Mouse (Mus musculus): ENCODE measurements around the gene Ofcc1. TPM values are rescaled to one million over a fixed set of nuclear protein-coding genes. Genes with fewer than 3 reads are reported as not detected.

Ofcc1 gene
- polyA plus RNA-seq (2015; fragmentation: Nextera tagmentation; extraction: Ambion mirVana), result 0.27 TPM in 1 of 2 replicates, not detected in the other

GRCm38 (mm10) chr13:40361288-40361687 lies at the start of gene Ofcc1:
TSS of gene Ofcc1 (minus strand) at chr13:40361450.
- Histone ChIP-seq H3K27me3 (no peaks in the 10 kb centered on the region), H3K9ac (no peak within 1 kb of the TSS), H3K9me3 (no peaks in the 10 kb centered on the region), H3K36me3 (no peaks in the 10 kb centered on the region), H3K4me1 (no peaks in the 10 kb centered on the region), H3K4me3 (no peak within 1 kb of the TSS), H3K27ac (no peak within 1 kb of the TSS), H3K4me2 (no peak within 1 kb of the TSS)
- no peak for ATAC-seq (ENCODE audit: insufficient number of reproducible peaks, insufficient read depth, low FRiP score, low TSS enrichment, low read depth)
- WGBS, result 46% methylated on average over 3 of the region's 3 CpGs

GRCm38 (mm10) chr13:40390120-40390519 lies 28.9 kb upstream of the Ofcc1 start:
- Histone ChIP-seq H3K27ac (no peak overlapping the region), H3K36me3 (no peaks in the 10 kb centered on the region), H3K4me3 (no peak overlapping the region), H3K4me2 (no peak overlapping the region), H3K27me3 (no peaks in the 10 kb centered on the region), H3K4me1 (no peaks in the 10 kb centered on the region), H3K9me3 (no peaks in the 10 kb centered on the region), H3K9ac (no peak overlapping the region)
- ATAC-seq (ENCODE audit: insufficient number of reproducible peaks, insufficient read depth, low FRiP score, low TSS enrichment, low read depth), result no peak
- WGBS, result 86% methylated on average over 8 of the region's 8 CpGs

GRCm38 (mm10) chr13:40387446-40387845 lies 26.2 kb upstream of the Ofcc1 start:
- H3K36me3 ChIP-seq, result no peaks in the 10 kb centered on the region
- H3K27ac ChIP-seq, result no peak overlapping the region
- 46% methylated on average over 4 of the region's 4 CpGs for WGBS
- H3K27me3 ChIP-seq, result no peaks in the 10 kb centered on the region
- no peak overlapping the region for H3K4me2 ChIP-seq
- H3K4me1 ChIP-seq, result no peaks in the 10 kb centered on the region
- H3K9ac ChIP-seq, result no peak overlapping the region
- no peak overlapping the region for H3K4me3 ChIP-seq
- no peak for ATAC-seq (ENCODE audit: insufficient number of reproducible peaks, insufficient read depth, low FRiP score, low TSS enrichment, low read depth)
- no peaks in the 10 kb centered on the region for H3K9me3 ChIP-seq

GRCm38 (mm10) chr13:40384962-40385361 lies 23.7 kb upstream of the Ofcc1 start:
- no peak overlapping the region for H3K4me2 ChIP-seq
- no peak overlapping the region for H3K27ac ChIP-seq
- no peak for ATAC-seq (ENCODE audit: insufficient number of reproducible peaks, insufficient read depth, low FRiP score, low TSS enrichment, low read depth)
- no peaks in the 10 kb centered on the region for H3K9me3 ChIP-seq
- H3K27me3 ChIP-seq, result no peaks in the 10 kb centered on the region
- H3K9ac ChIP-seq, result no peak overlapping the region
- no peaks in the 10 kb centered on the region for H3K36me3 ChIP-seq
- no peak overlapping the region for H3K4me3 ChIP-seq
- H3K4me1 ChIP-seq, result no peaks in the 10 kb centered on the region
- 50% methylated on average over 4 of the region's 4 CpGs for WGBS

- no peak overlapping the region for H3K4me3 ChIP-seq
- no peak overlapping the region for H3K9ac ChIP-seq
- no peak for ATAC-seq (ENCODE audit: insufficient number of reproducible peaks, insufficient read depth, low FRiP score, low TSS enrichment, low read depth)
- no peak overlapping the region for H3K4me2 ChIP-seq
- 0 out of 2 replicates have a peak, but pooled peaks cover 2% of the 10 kb centered on the region for H3K9me3 ChIP-seq
- H3K4me1 ChIP-seq, result no peaks in the 10 kb centered on the region
- H3K36me3 ChIP-seq, result no peaks in the 10 kb centered on the region
- no peaks in the 10 kb centered on the region for H3K27me3 ChIP-seq
- H3K27ac ChIP-seq, result no peak overlapping the region
- 56% methylated on average over 5 of the region's 5 CpGs for WGBS
Observed at GRCm38 (mm10) chr13:40376773-40377172, 15.5 kb upstream of the Ofcc1 start.

- ATAC-seq (ENCODE audit: insufficient number of reproducible peaks, insufficient read depth, low FRiP score, low TSS enrichment, low read depth), result no peak
- Histone ChIP-seq H3K9me3 (0 out of 2 replicates have a peak, but pooled peaks cover 2% of the 10 kb centered on the region), H3K27me3 (no peaks in the 10 kb centered on the region), H3K4me1 (no peaks in the 10 kb centered on the region), H3K4me3 (no peak overlapping the region), H3K27ac (no peak overlapping the region), H3K9ac (no peak overlapping the region), H3K36me3 (no peaks in the 10 kb centered on the region), H3K4me2 (no peak overlapping the region)
- 83% methylated on average over 11 of the region's 11 CpGs for WGBS
Observed at GRCm38 (mm10) chr13:40366762-40367161, 5.5 kb upstream of the Ofcc1 start.

GRCm38 (mm10) chr13:40364855-40365254 lies 3.6 kb upstream of the Ofcc1 start:
- H3K4me3 ChIP-seq, result no peak overlapping the region
- ATAC-seq (ENCODE audit: insufficient number of reproducible peaks, insufficient read depth, low FRiP score, low TSS enrichment, low read depth), result no peak
- H3K4me1 ChIP-seq, result no peaks in the 10 kb centered on the region
- no peaks in the 10 kb centered on the region for H3K9me3 ChIP-seq
- no peak overlapping the region for H3K27ac ChIP-seq
- H3K27me3 ChIP-seq, result no peaks in the 10 kb centered on the region
- H3K36me3 ChIP-seq, result no peaks in the 10 kb centered on the region
- no peak overlapping the region for H3K4me2 ChIP-seq
- H3K9ac ChIP-seq, result no peak overlapping the region
- 41% methylated on average over 4 of the region's 4 CpGs for WGBS

GRCm38 (mm10) chr13:40360692-40361091 lies 558 bp downstream of the Ofcc1 start:
- 43% methylated on average over 4 of the region's 4 CpGs for WGBS
- ATAC-seq (ENCODE audit: insufficient number of reproducible peaks, insufficient read depth, low FRiP score, low TSS enrichment, low read depth), result no peak
- H3K27me3 ChIP-seq, result no peaks in the 10 kb centered on the region
- H3K27ac ChIP-seq, result no peak overlapping the region
- no peaks in the 10 kb centered on the region for H3K9me3 ChIP-seq
- H3K36me3 ChIP-seq, result no peaks in the 10 kb centered on the region
- no peak overlapping the region for H3K9ac ChIP-seq
- no peak overlapping the region for H3K4me3 ChIP-seq
- H3K4me1 ChIP-seq, result no peaks in the 10 kb centered on the region
- no peak overlapping the region for H3K4me2 ChIP-seq

- no peaks in the 10 kb centered on the region for H3K4me1 ChIP-seq
- no peak overlapping the region for H3K4me3 ChIP-seq
- no peak overlapping the region for H3K9ac ChIP-seq
- H3K36me3 ChIP-seq, result no peaks in the 10 kb centered on the region
- H3K27ac ChIP-seq, result no peak overlapping the region
- no peaks in the 10 kb centered on the region for H3K9me3 ChIP-seq
- no peaks in the 10 kb centered on the region for H3K27me3 ChIP-seq
- no peak overlapping the region for H3K4me2 ChIP-seq
- no peak for ATAC-seq (ENCODE audit: insufficient number of reproducible peaks, insufficient read depth, low FRiP score, low TSS enrichment, low read depth)
- WGBS, result 92% methylated on average over 2 of the region's 2 CpGs
Observed at GRCm38 (mm10) chr13:40347045-40347444, 14.2 kb downstream of the Ofcc1 start.

- H3K4me1 ChIP-seq, result 0 out of 2 replicates have a peak, but pooled peaks cover 4% of the 10 kb centered on the region
- WGBS, result 46% methylated on average over 5 of the region's 5 CpGs
- ATAC-seq (ENCODE audit: insufficient number of reproducible peaks, insufficient read depth, low FRiP score, low TSS enrichment, low read depth), result no peak
Observed at GRCm38 (mm10) chr13:40323301-40323700, 37.9 kb downstream of the Ofcc1 start.

GRCm38 (mm10) chr13:40320814-40321525 lies 40.3 kb downstream of the Ofcc1 start:
- WGBS, result 80% methylated on average over 6 of the region's 6 CpGs
- H3K36me3 ChIP-seq, result no peaks in the 10 kb centered on the region
- no peak overlapping the region for H3K4me3 ChIP-seq
- ATAC-seq (ENCODE audit: insufficient number of reproducible peaks, insufficient read depth, low FRiP score, low TSS enrichment, low read depth), result no peak
- H3K27me3 ChIP-seq, result 0 out of 2 replicates have a peak, but pooled peaks cover 4% of the 10 kb centered on the region
- H3K27ac ChIP-seq, result no peak overlapping the region
- no peak overlapping the region for H3K4me2 ChIP-seq
- H3K9ac ChIP-seq, result no peak overlapping the region
- H3K4me1 ChIP-seq, result 0 out of 2 replicates have a peak, but pooled peaks cover 4% of the 10 kb centered on the region
- no peaks in the 10 kb centered on the region for H3K9me3 ChIP-seq

More at GRCm38 (mm10) chr13:40323301-40323700, 37.9 kb downstream of the Ofcc1 start:
- H3K27ac ChIP-seq, result no peak overlapping the region
- H3K9ac ChIP-seq, result no peak overlapping the region
- H3K27me3 ChIP-seq, result 0 out of 2 replicates have a peak, but pooled peaks cover 4% of the 10 kb centered on the region
- H3K9me3 ChIP-seq, result no peaks in the 10 kb centered on the region
- H3K36me3 ChIP-seq, result no peaks in the 10 kb centered on the region
- no peak overlapping the region for H3K4me2 ChIP-seq
- H3K4me3 ChIP-seq, result no peak overlapping the region

GRCm38 (mm10) chr13:40317731-40318130 lies 43.5 kb downstream of the Ofcc1 start:
- H3K9ac ChIP-seq, result no peak overlapping the region
- no peak overlapping the region for H3K4me2 ChIP-seq
- no peaks in the 10 kb centered on the region for H3K36me3 ChIP-seq
- H3K4me3 ChIP-seq, result no peak overlapping the region
- no peak overlapping the region for H3K27ac ChIP-seq
- H3K4me1 ChIP-seq, result peaks cover 7% of the 10 kb centered on the region
- 0 out of 2 replicates have a peak, but pooled peaks cover 4% of the 10 kb centered on the region for H3K27me3 ChIP-seq
- WGBS, result 91% methylated on average over 2 of the region's 2 CpGs
- no peaks in the 10 kb centered on the region for H3K9me3 ChIP-seq
- no peak for ATAC-seq (ENCODE audit: insufficient number of reproducible peaks, insufficient read depth, low FRiP score, low TSS enrichment, low read depth)
